Mouse (Mus musculus) frontal cortex, postnatal 10 days (tissue): ENCODE results near the gene Zfp414.

Experiments used
- DNase-seq, 2 experiments: peaks; one replicate each; pipeline ENCODE4 v3.0.0; 2022; ENCODE audit warnings: low spot score in 2 of 2, mixed read lengths in 1 of 2

Zfp414 gene

DNA sequence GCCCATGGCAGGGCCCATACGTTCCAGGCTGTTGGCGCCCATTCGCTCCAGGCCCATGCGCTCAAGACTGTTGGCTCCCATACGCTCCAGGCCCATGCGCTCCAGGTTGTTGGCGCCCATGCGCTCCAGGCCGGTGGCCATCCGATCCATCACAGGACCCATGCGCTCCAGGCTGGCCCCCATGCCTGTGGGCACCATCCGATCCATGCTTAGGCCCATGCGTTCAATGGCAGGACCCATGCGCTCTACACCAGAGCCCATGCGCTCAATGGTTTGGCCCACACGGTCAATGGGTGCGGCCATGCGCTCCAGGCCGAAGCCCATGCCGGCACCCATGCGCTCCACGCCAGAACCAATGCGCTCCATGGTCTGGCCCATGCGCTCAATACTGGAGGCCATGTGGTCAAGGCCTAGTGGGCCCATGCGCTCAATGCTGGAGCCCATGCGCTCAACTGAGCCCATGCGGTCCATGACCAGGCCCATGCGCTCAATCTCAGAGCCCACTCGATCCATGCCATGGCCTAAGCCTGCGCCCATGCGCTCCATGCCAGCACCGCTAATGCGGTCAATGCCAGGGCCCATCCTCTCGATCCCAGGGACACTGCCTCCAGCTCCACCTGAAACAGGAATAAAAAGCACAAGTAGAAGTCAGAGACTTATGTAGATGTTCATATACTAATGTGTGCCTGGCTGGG lies 21.0 kb downstream of the Zfp414 start:
- DNase-seq, result no peak

DNA sequence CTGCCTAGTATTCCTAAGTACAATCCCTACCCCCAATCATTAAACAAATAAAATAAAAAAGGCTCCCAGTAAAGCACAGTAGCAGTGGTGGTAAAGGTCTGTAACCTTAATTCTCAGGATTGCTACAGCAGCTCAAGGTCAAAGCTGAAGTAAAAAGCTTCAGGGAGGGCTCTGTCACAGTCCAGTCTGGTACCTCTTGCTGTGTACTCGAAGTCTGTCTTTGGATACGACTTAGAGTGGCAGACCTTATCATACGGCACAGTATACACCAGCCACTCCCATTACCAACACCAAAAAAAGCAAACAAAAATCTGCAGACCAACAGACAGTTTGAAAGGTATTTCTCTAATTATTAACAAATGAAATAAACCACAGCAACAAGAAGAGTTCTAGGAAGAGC lies 37.9 kb downstream of the Zfp414 start:
- no peak for DNase-seq

DNA sequence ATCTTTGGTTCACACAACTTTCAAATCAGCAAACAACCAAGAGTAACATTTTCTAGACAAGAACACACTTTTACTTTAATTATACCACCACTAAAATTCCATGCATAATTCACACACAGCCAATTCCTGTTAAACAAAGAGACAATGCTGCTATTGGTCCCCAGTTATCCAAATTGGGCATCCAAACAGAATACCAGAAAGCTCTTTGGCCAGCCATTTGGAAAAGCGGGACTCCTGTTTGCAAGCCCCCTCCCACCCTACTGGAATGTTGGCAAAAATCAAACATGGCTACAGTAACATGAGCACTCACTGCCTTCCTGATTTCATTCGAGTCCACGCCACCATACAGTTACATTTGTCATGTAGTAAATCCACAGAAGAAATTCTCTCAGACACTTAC lies 40.8 kb downstream of the Zfp414 start:
- DNase-seq, result no peak

DNA sequence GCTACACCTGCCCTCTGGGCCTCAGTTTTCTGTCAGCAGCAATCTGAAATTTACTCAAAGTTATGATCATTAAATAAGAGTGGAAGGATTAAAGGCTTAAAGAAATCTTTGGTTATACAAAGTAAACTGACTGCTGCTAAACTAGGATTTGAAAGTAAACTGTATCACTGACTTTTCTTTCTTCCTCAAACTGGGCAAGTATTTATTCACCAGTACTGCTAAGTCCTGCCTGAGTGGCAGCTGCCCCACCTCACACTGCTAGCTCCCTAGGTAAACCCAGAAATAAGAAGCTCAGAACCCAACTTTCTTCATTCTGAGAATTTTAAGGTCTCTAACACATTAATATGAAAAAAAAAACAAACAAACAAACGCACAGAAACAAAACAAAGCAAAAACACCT lies 44.9 kb downstream of the Zfp414 start:
- DNase-seq, result no peak

DNA sequence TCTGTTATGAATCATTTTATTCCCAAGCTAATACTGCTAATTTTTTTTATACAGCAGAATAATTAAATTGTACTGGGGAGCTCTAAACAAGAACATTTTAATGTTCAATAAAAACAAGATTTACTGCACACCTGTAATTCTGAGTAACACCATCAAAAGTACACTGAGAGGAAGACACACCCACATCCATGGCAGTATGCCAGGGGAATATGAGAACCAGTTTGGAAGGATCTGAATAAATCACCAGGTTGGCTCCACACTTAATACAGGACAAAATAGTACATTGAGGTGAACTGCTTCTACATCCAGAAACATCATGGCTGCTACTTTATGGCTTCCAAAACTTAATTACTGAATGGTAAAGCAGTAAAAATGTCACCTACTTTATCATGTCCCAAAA lies 46.6 kb downstream of the Zfp414 start:
- no peak for DNase-seq

DNA sequence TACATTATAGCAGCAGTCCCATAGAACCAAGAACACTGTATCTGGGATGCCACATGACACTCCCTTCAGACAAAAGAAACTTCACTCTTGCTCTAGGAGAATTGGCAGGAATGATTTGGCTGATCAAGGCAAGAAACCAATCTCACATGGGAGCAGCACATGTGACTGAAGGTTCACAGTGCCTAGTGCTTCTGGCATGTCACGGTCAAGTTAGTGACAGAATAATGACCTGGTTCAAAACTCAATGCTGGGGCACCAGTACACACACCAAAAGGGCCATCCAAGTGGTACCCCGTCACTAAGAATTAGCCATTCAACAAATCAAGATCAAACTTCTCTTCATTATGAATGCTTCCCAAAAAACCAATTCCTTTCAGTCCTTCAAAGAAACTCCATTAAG lies 47.2 kb downstream of the Zfp414 start:
- DNase-seq, result no peak

DNA sequence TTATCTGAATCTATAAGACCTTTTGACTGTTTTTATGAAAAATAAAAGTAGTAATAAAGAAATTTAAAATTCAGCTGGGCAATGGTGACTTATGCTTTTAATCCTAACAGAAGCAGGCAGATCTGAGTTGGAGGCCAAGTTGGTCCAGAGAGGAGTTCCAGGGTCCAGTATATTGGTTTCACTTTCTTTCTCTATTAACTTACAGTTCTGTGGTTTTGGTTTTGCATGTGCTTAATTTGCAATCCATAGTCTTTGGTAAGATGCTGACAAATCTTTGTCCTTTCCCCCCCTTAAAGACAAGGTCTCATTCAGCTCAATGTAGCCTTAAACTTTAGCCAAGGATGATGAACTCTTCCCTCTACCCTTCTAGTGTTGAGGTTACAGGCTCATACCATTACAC lies 49.9 kb downstream of the Zfp414 start:
- no peak for DNase-seq
